ENCODE assay signal across 21 mouse cellular contexts in genomic region chr4:56610273-56610672, GRCm38 (mm10).
DNase-seq lines count a peak whose midpoint lies in the region; ATAC-seq lines count a peak whose summit lies in the region.
"Had no signal": no experiment of that assay in that cellular context is flagged by ENCODE, and none has a peak within 500 bp of the region (broad histone marks: within the 10 kb centered on the region; RNA-seq: fewer than 3 reads in every experiment).

No protein-coding gene starts in this region.

- DNase-seq in heart, postnatal 36 days, result no peak
- peak; percentile 68 for DNase-seq in NIH3T3 (ENCODE audit: low read depth)
- DNase-seq in retina, postnatal 1 day, result peak; percentile 18
- no peak for DNase-seq in urinary bladder, postnatal 10 days (ENCODE audit: low spot score)
- DNase-seq: adrenal gland, postnatal 14 days; B cell, adult 2 months; cerebellum, adult 18-20 months; cerebellum, adult 9-11 months; cerebellum, postnatal 36 days; gastrocnemius, postnatal 14 days; heart, adult 2 months had no signal

- no peak overlapping the region for H3K4me3 ChIP-seq in heart, embryonic 15.5 days
- H3K4me3 ChIP-seq in intestine, embryonic 15.5 days (replicated peaks), result no peak overlapping the region
- H3K4me3 ChIP-seq: embryonic facial prominence, embryonic 13.5 days; forebrain, embryonic 12.5 days; heart, adult 2 months; heart, embryonic 12.5 days; hindbrain, embryonic 15.5 days had no signal

- 0 out of 2 replicates have a peak, but pooled peaks have one; percentile 39 for ATAC-seq in heart, embryonic 15.5 days (replicated peaks; ENCODE audit: insufficient number of reproducible peaks, insufficient read depth, low FRiP score, low read depth)
- ATAC-seq in intestine, embryonic 15.5 days, result no peak
- ATAC-seq: activated CD4-positive, CD25-positive, alpha-beta regulatory T cell, adult 4 months; forebrain, embryonic 16.5 days; intestine, postnatal 0 days; Patski had no signal

- intact Hi-C loops in heart, postnatal 36 days (cut with DNase I), result no loop called here

- H3K4me2 ChIP-seq in heart, embryonic 15.5 days, result no peak overlapping the region
- H3K4me2 ChIP-seq in intestine, embryonic 15.5 days (replicated peaks), result no peak overlapping the region
- H3K4me2 ChIP-seq: embryonic facial prominence, embryonic 13.5 days; forebrain, embryonic 12.5 days; heart, embryonic 12.5 days; hindbrain, embryonic 15.5 days had no signal

- H3K27ac ChIP-seq in heart, embryonic 15.5 days, result no peak overlapping the region
- no peak overlapping the region for H3K27ac ChIP-seq in intestine, embryonic 15.5 days
- H3K27ac ChIP-seq: embryonic facial prominence, embryonic 13.5 days; forebrain, embryonic 12.5 days; heart, adult 2 months; hindbrain, embryonic 15.5 days had no signal

- WGBS in heart, embryonic 15.5 days, result 59% methylated on average over 6 of the region's 6 CpGs
- WGBS in intestine, embryonic 15.5 days, result 83% methylated on average over 6 of the region's 6 CpGs

- H3K9me3 ChIP-seq in heart, embryonic 15.5 days (replicated peaks), result no peaks in the 10 kb centered on the region
- no peaks in the 10 kb centered on the region for H3K9me3 ChIP-seq in intestine, embryonic 15.5 days
- H3K9me3 ChIP-seq: embryonic facial prominence, embryonic 13.5 days; forebrain, embryonic 12.5 days; heart, embryonic 12.5 days; hindbrain, embryonic 15.5 days had no signal

- H3K9ac ChIP-seq in heart, embryonic 15.5 days, result no peak overlapping the region
- H3K9ac ChIP-seq in intestine, embryonic 15.5 days, result no peak overlapping the region
- H3K9ac ChIP-seq: embryonic facial prominence, embryonic 13.5 days; forebrain, embryonic 12.5 days; heart, embryonic 12.5 days; hindbrain, embryonic 15.5 days had no signal

- no peaks in the 10 kb centered on the region for H3K36me3 ChIP-seq in heart, embryonic 15.5 days
- no peaks in the 10 kb centered on the region for H3K36me3 ChIP-seq in intestine, embryonic 15.5 days
- H3K36me3 ChIP-seq: embryonic facial prominence, embryonic 13.5 days; forebrain, embryonic 12.5 days; heart, embryonic 12.5 days; hindbrain, embryonic 15.5 days had no signal

- H3K4me1 ChIP-seq in heart, embryonic 15.5 days (replicated peaks), result peaks cover 23% of the 10 kb centered on the region
- H3K4me1 ChIP-seq in intestine, embryonic 15.5 days (replicated peaks), result no peaks in the 10 kb centered on the region
- H3K4me1 ChIP-seq: forebrain, embryonic 12.5 days; hindbrain, embryonic 15.5 days had no signal

- H3K27me3 ChIP-seq in heart, embryonic 15.5 days, result no peaks in the 10 kb centered on the region
- H3K27me3 ChIP-seq in intestine, embryonic 15.5 days (replicated peaks), result no peaks in the 10 kb centered on the region
- H3K27me3 ChIP-seq: embryonic facial prominence, embryonic 13.5 days; forebrain, embryonic 12.5 days; heart, embryonic 12.5 days; hindbrain, embryonic 15.5 days; Patski had no signal

Comparison
In these comparisons a context has a peak if more than half of its experiments do, and no peak if none do; other contexts are left out.
1. DNase-seq: peak in NIH3T3 (single experiment) and retina, postnatal 1 day (single experiment); none in heart, postnatal 36 days (0 of 2) and urinary bladder, postnatal 10 days (single experiment).